Mouse (Mus musculus): ENCODE measurements around the gene Rassf5. TPM values are rescaled to one million over a fixed set of nuclear protein-coding genes. Genes with fewer than 3 reads are reported as not detected.

Gene Rassf5
- 1.7 and 1.8 TPM in 2 replicates for polyA plus RNA-seq (2015; fragmentation: Nextera tagmentation; extraction: Ambion mirVana)

DNA sequence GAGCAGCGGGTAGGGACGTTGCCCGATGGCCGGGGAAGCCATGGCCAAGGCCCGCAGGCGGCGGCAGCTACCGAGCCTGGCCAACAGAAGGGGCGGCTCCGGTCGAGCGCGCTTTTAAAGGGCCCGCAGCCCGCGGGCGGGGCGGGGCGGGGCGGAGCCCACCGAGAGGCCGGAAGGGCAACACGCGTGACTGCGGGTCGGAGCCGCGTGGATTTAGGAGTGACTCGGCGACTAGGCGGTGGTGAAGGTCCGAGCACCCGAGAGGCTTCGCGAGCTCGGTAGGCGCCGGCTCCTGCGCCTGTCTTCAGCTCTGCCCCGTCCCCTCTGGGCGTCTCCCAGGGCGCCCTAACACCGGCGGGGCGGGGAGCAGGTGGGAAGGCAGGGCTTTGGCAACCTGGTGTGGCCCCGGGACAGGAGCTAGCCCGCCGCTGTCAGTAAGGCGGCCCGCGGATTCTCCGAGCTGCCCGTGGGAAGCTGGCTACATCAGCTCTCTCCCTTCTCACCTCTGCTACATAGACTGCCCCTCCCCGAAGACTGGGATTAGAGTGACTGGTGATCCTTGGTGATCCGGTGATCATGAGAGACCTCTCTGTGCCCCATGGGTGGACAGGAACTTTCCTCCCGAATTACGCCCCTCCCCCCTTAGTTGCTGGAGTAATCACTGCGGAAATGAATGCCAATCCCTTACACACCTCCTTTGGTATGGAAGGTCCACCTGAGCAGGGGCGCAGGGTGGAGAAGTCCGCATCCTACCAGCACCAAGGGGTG, at the start of gene Rassf5:
TSS of gene Rassf5 (minus strand) at position 170 of the 768 bp plus-strand sequence.
- no peaks in the 10 kb centered on the region for H3K9me3 ChIP-seq
- no peak within 1 kb of the TSS for H3K27ac ChIP-seq
- H3K36me3 ChIP-seq = no peaks in the 10 kb centered on the region
- 1% methylated on average over 60 of the region's 60 CpGs for WGBS
- peaks cover 77% of the 10 kb centered on the region for H3K27me3 ChIP-seq
- peaks cover 24% of the 10 kb centered on the region for H3K4me1 ChIP-seq
- peak within 1 kb of the TSS; percentile 54 for H3K4me3 ChIP-seq
- H3K9ac ChIP-seq = peak within 1 kb of the TSS; percentile 68
- H3K4me2 ChIP-seq = peak within 1 kb of the TSS; percentile 95
- ATAC-seq (ENCODE audit: insufficient number of reproducible peaks, insufficient read depth, low FRiP score, low TSS enrichment, low read depth) = no peak

DNA sequence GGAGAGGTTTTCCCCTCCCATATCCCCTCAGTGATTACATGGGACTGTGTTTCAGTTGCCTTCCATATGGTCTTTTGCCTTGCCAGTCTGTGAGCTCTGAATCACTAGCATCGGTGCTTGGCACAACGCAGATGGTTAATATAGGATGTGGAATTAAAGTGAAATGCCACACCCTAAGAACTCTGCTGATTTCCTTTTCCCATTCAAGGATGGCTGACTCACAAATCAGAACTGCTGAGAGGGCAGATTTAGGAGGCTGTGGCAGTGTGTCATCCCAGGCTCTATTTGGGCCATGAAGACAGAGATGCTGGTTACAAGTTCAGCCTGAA, 48.8 kb upstream of the Rassf5 start:
- no peaks in the 10 kb centered on the region for H3K27me3 ChIP-seq
- no peak for ATAC-seq (ENCODE audit: insufficient number of reproducible peaks, insufficient read depth, low FRiP score, low TSS enrichment, low read depth)
- peaks cover 79% of the 10 kb centered on the region for H3K36me3 ChIP-seq
- WGBS = 80% methylated on average over 2 of the region's 2 CpGs
- no peaks in the 10 kb centered on the region for H3K9me3 ChIP-seq
- H3K4me3 ChIP-seq = no peak overlapping the region
- no peak overlapping the region for H3K4me2 ChIP-seq
- H3K4me1 ChIP-seq = 0 out of 2 replicates have a peak, but pooled peaks cover 2% of the 10 kb centered on the region
- H3K9ac ChIP-seq = no peak overlapping the region
- peak overlapping the region; percentile 45; the same call in 1 of the 2 replicates for H3K27ac ChIP-seq

DNA sequence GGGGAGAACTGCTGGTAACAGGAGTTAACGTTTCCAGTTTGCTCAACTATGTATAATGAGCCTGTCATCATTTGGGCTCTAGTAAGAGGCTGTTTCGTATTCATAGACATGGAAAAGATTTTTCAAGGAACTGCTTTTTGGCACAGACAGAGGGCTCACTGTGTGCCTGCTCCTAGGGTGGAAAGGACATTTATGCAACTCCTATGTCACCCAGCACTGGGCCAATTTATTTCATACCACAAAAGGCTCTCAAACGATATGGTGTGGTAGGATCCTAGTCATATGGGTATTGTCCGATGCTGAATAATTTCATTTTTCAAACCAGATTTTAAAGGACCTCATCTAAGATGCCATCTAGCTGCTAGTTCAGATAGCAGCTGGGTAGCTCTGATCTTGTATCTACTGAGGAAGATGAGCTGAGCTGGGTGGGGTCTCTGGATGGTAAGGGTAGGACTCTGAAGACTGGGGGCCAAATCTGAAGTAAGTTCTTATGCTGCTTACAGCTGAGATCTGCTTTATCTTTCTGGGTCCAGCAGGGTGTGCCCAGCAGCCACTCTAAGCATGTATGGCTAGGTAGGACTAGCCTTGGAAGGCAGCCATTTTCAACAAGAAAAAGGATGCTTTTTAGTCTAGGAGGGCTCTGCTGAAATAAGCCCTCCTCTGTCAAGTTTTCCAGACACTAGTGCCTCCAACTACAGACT, 48.3 kb upstream of the Rassf5 start:
- no peak for ATAC-seq (ENCODE audit: insufficient number of reproducible peaks, insufficient read depth, low FRiP score, low TSS enrichment, low read depth)
- 0 out of 2 replicates have a peak, but pooled peaks cover 2% of the 10 kb centered on the region for H3K4me1 ChIP-seq
- 82% methylated on average over 4 of the region's 4 CpGs for WGBS
- no peak overlapping the region for H3K4me3 ChIP-seq
- H3K4me2 ChIP-seq = no peak overlapping the region
- no peaks in the 10 kb centered on the region for H3K27me3 ChIP-seq
- H3K9ac ChIP-seq = no peak overlapping the region
- H3K27ac ChIP-seq = no peak overlapping the region
- no peaks in the 10 kb centered on the region for H3K9me3 ChIP-seq
- H3K36me3 ChIP-seq = peaks cover 80% of the 10 kb centered on the region

DNA sequence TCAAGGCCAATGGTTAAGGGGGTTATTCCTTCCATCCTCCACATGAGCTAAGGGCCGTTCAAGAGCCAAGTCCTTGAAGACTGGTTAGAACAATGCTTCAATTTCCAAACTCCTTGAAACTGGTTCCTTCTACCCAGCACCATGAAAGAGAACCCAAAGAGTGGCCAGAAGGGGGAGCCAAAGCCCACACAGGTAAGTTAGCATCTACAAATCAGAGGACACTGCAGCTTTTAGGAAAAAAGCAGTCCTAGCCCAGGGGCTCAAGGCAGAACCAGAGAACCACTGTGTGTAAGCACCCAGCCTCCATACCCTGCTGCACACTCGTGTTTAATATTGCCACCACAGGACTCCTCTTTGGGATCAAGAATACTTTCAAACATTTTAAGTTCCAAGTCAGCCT, 45.6 kb upstream of the Rassf5 start:
- H3K4me3 ChIP-seq = no peak overlapping the region
- H3K9ac ChIP-seq = no peak overlapping the region
- H3K36me3 ChIP-seq = peaks cover 70% of the 10 kb centered on the region
- ATAC-seq (ENCODE audit: insufficient number of reproducible peaks, insufficient read depth, low FRiP score, low TSS enrichment, low read depth) = no peak
- no peaks in the 10 kb centered on the region for H3K27me3 ChIP-seq
- H3K27ac ChIP-seq = no peak overlapping the region
- no peak overlapping the region for H3K4me2 ChIP-seq
- H3K4me1 ChIP-seq = 0 out of 2 replicates have a peak, but pooled peaks cover 2% of the 10 kb centered on the region
- 40% methylated on average over 2 of the region's 2 CpGs for WGBS
- H3K9me3 ChIP-seq = no peaks in the 10 kb centered on the region

DNA sequence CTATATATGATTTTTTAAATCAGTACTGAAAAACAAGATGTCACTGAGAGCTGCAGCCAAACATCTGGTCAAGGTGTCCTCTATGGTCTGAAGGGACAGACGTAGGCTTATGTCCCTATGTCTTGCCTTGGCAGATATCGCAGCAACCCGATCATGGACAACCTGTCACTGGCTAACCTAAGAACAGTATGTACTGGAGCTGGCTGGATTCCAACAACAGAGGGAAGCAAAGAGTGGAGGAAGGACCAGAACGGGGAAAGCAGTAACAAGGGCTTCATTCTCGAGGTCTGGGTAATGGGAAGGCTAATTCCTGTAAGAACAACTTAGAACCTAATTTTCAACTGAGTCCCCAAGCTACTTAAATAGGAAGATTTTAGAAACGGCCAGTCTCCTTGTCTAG, 43.9 kb upstream of the Rassf5 start:
- H3K27me3 ChIP-seq = no peaks in the 10 kb centered on the region
- H3K4me2 ChIP-seq = no peak overlapping the region
- H3K4me3 ChIP-seq = no peak overlapping the region
- ATAC-seq (ENCODE audit: insufficient number of reproducible peaks, insufficient read depth, low FRiP score, low TSS enrichment, low read depth) = no peak
- peaks cover 60% of the 10 kb centered on the region for H3K36me3 ChIP-seq
- no peaks in the 10 kb centered on the region for H3K4me1 ChIP-seq
- 85% methylated on average over 6 of the region's 6 CpGs for WGBS
- H3K9me3 ChIP-seq = no peaks in the 10 kb centered on the region
- no peak overlapping the region for H3K27ac ChIP-seq
- no peak overlapping the region for H3K9ac ChIP-seq

DNA sequence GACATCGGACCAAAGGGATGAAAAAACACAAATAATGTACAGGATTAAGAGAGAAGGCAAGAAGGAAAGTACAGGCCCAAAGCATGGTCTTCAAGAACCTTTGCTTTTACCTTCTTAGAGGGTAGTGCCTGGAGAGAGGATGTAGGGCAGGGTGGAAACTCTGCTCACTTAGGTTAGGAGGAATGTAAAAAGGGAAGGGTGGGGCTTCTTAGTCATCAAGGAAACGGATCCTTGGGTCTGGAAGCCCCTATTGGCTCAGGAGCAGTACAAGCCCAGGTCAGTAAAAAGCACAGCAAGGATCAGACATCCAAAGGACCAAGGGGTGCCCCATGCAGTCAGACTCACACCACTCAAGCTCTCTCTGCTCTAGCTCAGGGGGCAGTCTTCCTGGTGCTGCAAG, 42.2 kb upstream of the Rassf5 start:
- H3K27ac ChIP-seq = no peak overlapping the region
- H3K4me3 ChIP-seq = no peak overlapping the region
- no peaks in the 10 kb centered on the region for H3K27me3 ChIP-seq
- no peak for ATAC-seq (ENCODE audit: insufficient number of reproducible peaks, insufficient read depth, low FRiP score, low TSS enrichment, low read depth)
- no peak overlapping the region for H3K9ac ChIP-seq
- H3K36me3 ChIP-seq = peaks cover 50% of the 10 kb centered on the region
- WGBS = 61% methylated on average over 2 of the region's 2 CpGs
- no peak overlapping the region for H3K4me2 ChIP-seq
- H3K4me1 ChIP-seq = peaks cover 2% of the 10 kb centered on the region
- no peaks in the 10 kb centered on the region for H3K9me3 ChIP-seq

DNA sequence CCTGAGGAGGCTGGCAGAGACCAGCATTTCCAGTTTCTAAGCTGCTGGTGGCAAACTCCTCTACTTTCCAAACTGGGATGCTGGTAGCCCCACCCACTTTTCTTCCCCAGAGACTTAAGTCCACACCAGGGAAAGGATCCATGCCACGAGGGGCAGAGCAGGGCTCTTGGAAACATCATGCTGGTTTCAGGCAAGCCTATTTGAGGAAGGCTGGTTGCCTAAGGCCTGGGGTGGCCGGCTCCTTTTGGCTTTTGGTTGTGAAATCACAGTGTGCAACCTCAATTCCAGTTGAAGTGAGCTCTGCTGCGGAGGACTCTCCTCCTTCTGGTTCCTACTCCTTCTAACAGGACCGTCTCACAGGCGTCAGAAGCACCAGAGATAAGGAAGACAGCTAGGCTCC, 41.7 kb upstream of the Rassf5 start:
- ATAC-seq (ENCODE audit: insufficient number of reproducible peaks, insufficient read depth, low FRiP score, low TSS enrichment, low read depth) = no peak
- Histone ChIP-seq H3K4me1 (peaks cover 6% of the 10 kb centered on the region), H3K9me3 (no peaks in the 10 kb centered on the region), H3K4me2 (no peak overlapping the region), H3K27me3 (no peaks in the 10 kb centered on the region), H3K4me3 (no peak overlapping the region), H3K36me3 (peaks cover 45% of the 10 kb centered on the region), H3K9ac (no peak overlapping the region), H3K27ac (no peak overlapping the region)
- 81% methylated on average over 5 of the region's 5 CpGs for WGBS

DNA sequence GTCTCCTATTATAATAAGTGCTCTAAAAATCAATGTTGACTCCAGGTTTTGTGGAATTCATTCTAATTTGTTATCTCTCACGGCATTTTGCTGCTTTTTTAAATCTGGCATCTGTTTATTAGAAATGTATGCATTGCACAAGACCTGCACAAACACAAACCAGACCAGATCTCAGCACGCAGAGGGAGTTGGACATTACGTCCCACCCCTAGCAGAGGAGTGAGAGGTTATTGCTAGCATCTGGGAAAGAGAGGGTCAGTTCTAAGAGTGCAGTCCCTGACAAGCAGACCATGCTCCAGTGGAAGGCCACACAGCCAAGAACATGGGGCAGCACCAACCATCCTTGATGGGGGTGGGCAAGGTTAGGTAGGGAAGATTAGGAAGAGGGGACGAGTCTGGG, 39.6 kb upstream of the Rassf5 start:
- peaks cover 13% of the 10 kb centered on the region for H3K4me1 ChIP-seq
- H3K4me2 ChIP-seq = no peak overlapping the region
- ATAC-seq (ENCODE audit: insufficient number of reproducible peaks, insufficient read depth, low FRiP score, low TSS enrichment, low read depth) = no peak
- no peak overlapping the region for H3K27ac ChIP-seq
- 65% methylated on average over 4 of the region's 4 CpGs for WGBS
- peaks cover 33% of the 10 kb centered on the region for H3K36me3 ChIP-seq
- no peak overlapping the region for H3K4me3 ChIP-seq
- no peaks in the 10 kb centered on the region for H3K27me3 ChIP-seq
- no peaks in the 10 kb centered on the region for H3K9me3 ChIP-seq
- no peak overlapping the region for H3K9ac ChIP-seq

DNA sequence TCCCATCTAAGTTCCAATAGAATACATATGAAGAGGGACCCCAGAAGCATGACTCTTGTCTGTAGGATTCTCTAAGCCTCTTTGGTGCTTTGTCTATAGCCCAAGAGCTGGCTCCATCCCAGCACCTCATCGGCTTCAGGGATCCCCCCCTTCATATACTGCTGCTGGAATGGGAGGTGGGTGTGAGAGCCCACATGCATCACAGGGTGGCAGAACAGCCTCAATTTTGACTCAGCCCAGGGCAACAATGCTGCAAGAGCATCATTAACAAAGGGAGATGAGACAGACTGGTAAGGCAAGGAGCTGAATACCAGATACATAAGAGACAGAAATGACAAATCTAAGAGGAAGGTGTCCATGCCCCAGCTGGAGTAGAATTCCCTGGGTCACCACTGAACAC, 39.1 kb upstream of the Rassf5 start:
- Histone ChIP-seq H3K27ac (no peak overlapping the region), H3K4me3 (no peak overlapping the region), H3K9ac (no peak overlapping the region), H3K36me3 (peaks cover 29% of the 10 kb centered on the region), H3K4me1 (peaks cover 16% of the 10 kb centered on the region), H3K27me3 (no peaks in the 10 kb centered on the region), H3K9me3 (no peaks in the 10 kb centered on the region), H3K4me2 (no peak overlapping the region)
- WGBS = 84% methylated on average over 1 of the region's 1 CpGs
- ATAC-seq (ENCODE audit: insufficient number of reproducible peaks, insufficient read depth, low FRiP score, low TSS enrichment, low read depth) = no peak

DNA sequence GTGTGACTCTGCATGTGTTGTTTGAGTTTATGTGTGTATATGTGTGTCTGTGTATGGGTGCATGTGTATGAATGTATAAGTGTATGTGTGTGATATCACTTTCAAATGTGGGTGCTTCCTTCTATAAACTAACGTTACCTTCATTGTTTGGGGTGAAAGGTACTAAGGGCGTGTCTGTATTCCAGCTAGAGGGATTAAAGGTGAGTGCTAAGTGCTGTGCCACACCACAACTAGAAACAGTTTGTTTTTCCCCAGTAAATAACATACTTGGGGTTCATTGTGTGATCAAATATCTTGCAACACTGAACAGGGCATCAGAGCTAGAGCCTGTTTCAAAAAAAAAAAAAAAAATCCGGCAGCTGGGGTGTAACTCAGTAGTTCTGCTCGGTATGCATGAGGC, 36.7 kb upstream of the Rassf5 start:
- no peaks in the 10 kb centered on the region for H3K9me3 ChIP-seq
- H3K4me2 ChIP-seq = no peak overlapping the region
- H3K4me3 ChIP-seq = no peak overlapping the region
- no peak overlapping the region for H3K27ac ChIP-seq
- 46% methylated on average over 4 of the region's 4 CpGs for WGBS
- H3K36me3 ChIP-seq = peaks cover 13% of the 10 kb centered on the region
- H3K27me3 ChIP-seq = no peaks in the 10 kb centered on the region
- no peak for ATAC-seq (ENCODE audit: insufficient number of reproducible peaks, insufficient read depth, low FRiP score, low TSS enrichment, low read depth)
- H3K9ac ChIP-seq = no peak overlapping the region
- peaks cover 26% of the 10 kb centered on the region for H3K4me1 ChIP-seq

DNA sequence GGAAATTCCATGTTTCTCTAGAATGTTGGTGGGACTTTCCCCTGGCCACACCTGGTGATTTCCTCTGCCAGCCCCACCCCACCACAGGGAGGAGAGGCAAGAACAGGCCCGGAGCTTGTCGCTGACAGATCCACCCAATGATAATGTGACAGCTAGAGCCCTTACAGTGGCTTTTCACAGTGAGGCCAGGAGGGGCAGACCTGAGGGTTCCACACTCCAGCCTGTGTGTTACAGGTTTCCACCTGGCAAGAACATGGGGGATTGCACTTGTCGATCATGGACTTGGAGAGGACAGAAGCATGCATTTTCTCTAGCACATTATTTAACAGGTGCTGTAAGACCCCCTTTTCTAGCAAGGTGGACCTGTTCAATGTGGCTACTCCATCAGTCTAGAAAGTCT, 35.2 kb upstream of the Rassf5 start:
- H3K27ac ChIP-seq = no peak overlapping the region
- H3K9me3 ChIP-seq = no peaks in the 10 kb centered on the region
- H3K27me3 ChIP-seq = no peaks in the 10 kb centered on the region
- no peak overlapping the region for H3K9ac ChIP-seq
- ATAC-seq (ENCODE audit: insufficient number of reproducible peaks, insufficient read depth, low FRiP score, low TSS enrichment, low read depth) = no peak
- H3K4me2 ChIP-seq = no peak overlapping the region
- peaks cover 26% of the 10 kb centered on the region for H3K4me1 ChIP-seq
- 51% methylated on average over 3 of the region's 3 CpGs for WGBS
- 0 out of 2 replicates have a peak, but pooled peaks cover 2% of the 10 kb centered on the region for H3K36me3 ChIP-seq
- no peak overlapping the region for H3K4me3 ChIP-seq

DNA sequence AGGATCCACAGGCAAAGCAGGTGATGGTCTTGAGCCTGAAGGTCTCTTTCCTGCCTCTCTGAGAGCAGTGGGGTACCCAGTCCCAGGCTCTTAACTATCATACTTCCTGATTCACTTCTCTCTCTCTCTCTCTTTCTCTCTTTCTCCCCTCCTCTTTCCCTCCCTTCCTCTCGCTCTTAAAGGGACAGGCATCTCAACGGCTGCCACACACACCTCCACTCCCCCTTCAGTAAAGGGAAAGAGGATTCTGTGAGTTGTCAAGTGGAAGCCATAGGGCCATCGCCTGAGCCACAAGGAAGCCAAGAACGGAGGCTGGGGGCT, 34.4 kb upstream of the Rassf5 start, which contains the start of gene Ikbke:
TSS of gene Ikbke (minus strand) at position 151 of the 321 bp plus-strand sequence.
- no peaks in the 10 kb centered on the region for H3K36me3 ChIP-seq
- H3K27me3 ChIP-seq = no peaks in the 10 kb centered on the region
- peak within 1 kb of the TSS; percentile 63 for H3K9ac ChIP-seq
- H3K4me3 ChIP-seq = peak within 1 kb of the TSS; percentile 41
- peaks cover 26% of the 10 kb centered on the region for H3K4me1 ChIP-seq
- no peaks in the 10 kb centered on the region for H3K9me3 ChIP-seq
- H3K4me2 ChIP-seq = peak within 1 kb of the TSS; percentile 62
- peak within 1 kb of the TSS; percentile 35 for H3K27ac ChIP-seq
- WGBS = 39% methylated on average over 4 of the region's 4 CpGs
- ATAC-seq (ENCODE audit: insufficient number of reproducible peaks, insufficient read depth, low FRiP score, low TSS enrichment, low read depth) = no peak

Data from embryonic facial prominence, embryonic 13.5 days (tissue).